ENCODE assay signal across 8 mouse cellular contexts in the genomic region with DNA sequence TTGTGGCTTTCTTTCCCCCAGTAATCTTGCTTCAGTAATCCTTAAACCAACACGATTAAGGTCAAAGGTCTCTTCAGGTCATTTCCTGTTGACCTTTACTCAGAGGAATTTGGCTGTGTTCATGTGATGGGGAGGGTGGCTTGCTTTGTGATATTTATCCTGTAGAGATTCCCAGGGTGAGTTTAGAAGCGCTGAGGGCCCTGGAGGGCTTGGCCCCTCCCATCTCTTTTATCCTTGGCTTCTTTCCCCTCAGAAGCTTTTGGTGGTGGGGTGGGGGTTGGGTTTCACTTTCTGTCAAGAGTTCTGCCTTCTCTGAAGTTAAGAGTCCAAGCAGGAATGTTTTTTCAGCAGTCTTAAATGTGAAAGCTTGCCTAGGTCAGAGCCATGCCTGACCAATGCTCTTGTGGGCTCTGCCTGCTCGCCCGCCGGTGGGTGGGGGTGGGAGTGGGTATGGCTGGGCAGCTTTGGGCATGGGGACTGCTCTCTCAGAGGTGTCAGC. TPM values are rescaled to one million over a fixed set of nuclear protein-coding genes. Genes with fewer than 3 reads are reported as not detected.
DNase-seq lines count a peak whose midpoint lies in the region; ATAC-seq and TF ChIP-seq lines count a peak whose summit lies in the region.

No protein-coding gene starts in this region.

- H3K27ac ChIP-seq in heart, postnatal 0 days (ENCODE audit: low read depth), result peak overlapping the region; percentile 31
- peak overlapping the region; percentile 63 for H3K27ac ChIP-seq in midbrain, embryonic 10.5 days (replicated peaks)

- WGBS in heart, postnatal 0 days, result 8% methylated on average over 5 of the region's 5 CpGs
- 0% methylated on average over 5 of the region's 5 CpGs for WGBS in midbrain, embryonic 10.5 days

- no peaks in the 10 kb centered on the region for H3K9me3 ChIP-seq in heart, postnatal 0 days (replicated peaks; ENCODE audit: control insufficient read depth, low read length)
- H3K9me3 ChIP-seq in midbrain, embryonic 10.5 days (replicated peaks), result no peaks in the 10 kb centered on the region

- ATAC-seq in heart, postnatal 0 days (ENCODE audit: insufficient read depth, low read depth), result peak; percentile 66

- TF ChIP-seq CTCF in heart, postnatal 0 days (IDR thresholded peaks at IDR 0.05; ENCODE audit: low read depth), result no peak

- H3K9ac ChIP-seq in heart, postnatal 0 days (replicated peaks; ENCODE audit: low read depth, low read length), result 0 out of 2 replicates have a peak overlapping the region, but pooled peaks have one; percentile 32

- H3K27me3 ChIP-seq in heart, postnatal 0 days (ENCODE audit: control insufficient read depth, insufficient read depth, low read length), result no peaks in the 10 kb centered on the region
- peaks cover 87% of the 10 kb centered on the region for H3K27me3 ChIP-seq in midbrain, embryonic 10.5 days (ENCODE audit: low read depth, poor library complexity, severe bottlenecking)

- DNase-seq in ES-CJ7 (ENCODE audit: low read depth, low spot score), result peak; percentile 61
- DNase-seq in embryo, embryonic 11 days, result peak; percentile 83
- DNase-seq in heart, postnatal 0 days (ENCODE audit: low spot score), result peak; percentile 43
- peak; percentile 68 to 76 for DNase-seq in kidney, postnatal 25 days
- peak; percentile 75 for DNase-seq in midbrain, embryonic 10.5 days (ENCODE audit: low spot score)
- no peak for DNase-seq in urinary bladder, adult 2 months (ENCODE audit: low spot score)
- DNase-seq in cerebellum, postnatal 25 days, result no peak
- DNase-seq in spleen, postnatal 10 days (ENCODE audit: low spot score in 2 of 2), result no peak

- peak overlapping the region; percentile 38 for H3K4me2 ChIP-seq in heart, postnatal 0 days (ENCODE audit: low read depth, low read length)

- TF ChIP-seq EP300 in heart, postnatal 0 days (IDR thresholded peaks at IDR 0.05; ENCODE audit: low read depth), result no peak

- no peaks in the 10 kb centered on the region for H3K36me3 ChIP-seq in heart, postnatal 0 days (replicated peaks; ENCODE audit: control insufficient read depth, insufficient read depth, low read length)
- peaks cover 3% of the 10 kb centered on the region; the same call in 1 of the 2 replicates for H3K36me3 ChIP-seq in midbrain, embryonic 10.5 days

- peaks cover 16% of the 10 kb centered on the region for H3K4me1 ChIP-seq in heart, postnatal 0 days (ENCODE audit: control insufficient read depth, insufficient read depth)
- peaks cover 47% of the 10 kb centered on the region for H3K4me1 ChIP-seq in midbrain, embryonic 10.5 days

- 0 out of 2 replicates have a peak overlapping the region, but pooled peaks have one; percentile 11 for H3K4me3 ChIP-seq in heart, postnatal 0 days (ENCODE audit: low read depth, low read length)
- H3K4me3 ChIP-seq in midbrain, embryonic 10.5 days, result peak overlapping the region; percentile 40

RNA-seq across cellular contexts. Expression of a gene that starts 18.1 kb away (rescaled TPM):
- total RNA-seq in heart, postnatal 0 days (2014; rRNA removed; ENCODE audit: low replicate concordance), result 14.9 and 27.9 TPM in 2 replicates
- 4.8 and 5.4 TPM in 2 replicates for polyA plus RNA-seq in heart, postnatal 0 days (2015; fragmentation: Nextera tagmentation; extraction: Ambion mirVana)
- 18.2 and 20.1 TPM in 2 replicates for polyA plus RNA-seq in midbrain, embryonic 10.5 days (2016; fragmentation: Nextera tagmentation; extraction: Ambion mirVana)
- polyA plus RNA-seq in urinary bladder, adult 2 months (2012; rRNA removed), result 31.7 and 46.1 TPM in 2 replicates

Comparison
In these comparisons a context has a peak if more than half of its experiments do, and no peak if none do; other contexts are left out.
1. DNase-seq: peak in ES-CJ7 (single experiment), embryo, embryonic 11 days (single experiment), heart, postnatal 0 days (single experiment), kidney, postnatal 25 days (2 of 2) and midbrain, embryonic 10.5 days (single experiment); none in urinary bladder, adult 2 months (single experiment), cerebellum, postnatal 25 days (0 of 2) and spleen, postnatal 10 days (0 of 2).